Mouse (Mus musculus) MEL-GATA-1-ER (cell line): ENCODE data around the gene Gm5431.

ENCODE experiments used
- DNase-seq: peaks from one replicate; pipeline ENCODE4 v3.0.0-alpha.2; 2012; ENCODE audit warnings: low read depth; ENCODE audit errors: extremely low read depth

Gm5431 gene

GRCm38 (mm10) chr11:48838879-48839680 lies 62.9 kb downstream of the Gm5431 start:
- DNase-seq: no peak

- DNase-seq: peak; percentile 98
These were observed 63.7 kb downstream of the Gm5431 start for GRCm38 (mm10) chr11:48838181-48838797.
